Mouse (Mus musculus) midbrain, embryonic 16.5 days (tissue): ENCODE data around the gene Tmem63c. TPM values are rescaled to one million over a fixed set of nuclear protein-coding genes. Genes with fewer than 3 reads are reported as not detected.
A peak's percentile ranks its signal among the peaks of the same experiment; 100 is the strongest.

Experiments used
- ATAC-seq: fragments of 200-750 bp; cut with Nextera tagmentation; 2 replicates; pipeline ENCODE4 v1.8.0; 2017; ENCODE audit warnings: moderate TSS enrichment
- H3K27ac ChIP-seq: fragments of 300-500 bp; sonication (generic); 2 replicates; pipeline ENCODE4 v1.5.1; 2014; ENCODE audit warnings: mild to moderate bottlenecking, low read length, mixed read lengths
- H3K27me3 ChIP-seq: fragments of 300-500 bp; sonication (generic); 2 replicates; pipeline ENCODE4 v1.6.1; 2014; ENCODE audit warnings: low read depth, low read length, mixed read lengths; ENCODE audit not compliant: control insufficient read depth, insufficient read depth
- H3K36me3 ChIP-seq: fragments of 300-500 bp; sonication (generic); 2 replicates; pipeline ENCODE4 v1.6.1; 2014; ENCODE audit warnings: mild to moderate bottlenecking, low read length, moderate library complexity, mixed read lengths; ENCODE audit not compliant: control insufficient read depth, insufficient read depth
- H3K4me1 ChIP-seq: fragments of 300-500 bp; sonication (generic); 2 replicates; pipeline ENCODE4 v1.6.1; 2014; ENCODE audit warnings: mild to moderate bottlenecking, low read length, mixed read lengths; ENCODE audit not compliant: control insufficient read depth, insufficient read depth
- H3K4me2 ChIP-seq: fragments of 300-500 bp; sonication (generic); 2 replicates; pipeline ENCODE4 v1.6.1; 2014; ENCODE audit warnings: mild to moderate bottlenecking, low read length, mixed read lengths
- H3K4me3 ChIP-seq: fragments of 300-500 bp; sonication (generic); 2 replicates; pipeline ENCODE4 v1.5.1; 2014; ENCODE audit warnings: low read depth, mild to moderate bottlenecking, low read length, moderate library complexity, mixed read lengths
- H3K9ac ChIP-seq: fragments of 300-500 bp; sonication (generic); 2 replicates; pipeline ENCODE4 v1.6.1; 2014; ENCODE audit warnings: low read depth, low read length, mixed read lengths
- H3K9me3 ChIP-seq: fragments of 300-500 bp; sonication (generic); replicated peaks from 2 replicates; pipeline ENCODE4 v1.6.1; 2014; ENCODE audit warnings: mild to moderate bottlenecking, low read length, mixed read lengths; ENCODE audit not compliant: control insufficient read depth, poor library complexity, severe bottlenecking
- WGBS: fragments of 180-500 bp; shearing (Covaris S2); extraction: QIAGEN DNeasy Blood & Tissue Kit; methylation state at CpG from one replicate; pipeline ENCODE4 v1.1.7; 2014; 5-methylcytosine and 5-hydroxymethylcytosine counted together
- polyA plus RNA-seq: library from polyadenylated mRNA; unstranded; fragments of >200 nt; fragmentation: Nextera tagmentation; extraction: Ambion mirVana; gene quantifications from 2 replicates; pipeline ENCODE4 v1.2.1, GENCODE M21; 2015

Tmem63c gene
- polyA plus RNA-seq, 1 experiment from 2014 or later, result 13.7 TPM

GRCm38 (mm10) chr12:86994776-86995175 lies 26.4 kb upstream of the Tmem63c start:
- no peak overlapping the region for H3K4me3 ChIP-seq
- H3K36me3 ChIP-seq, result no peaks in the 10 kb centered on the region
- no peak for ATAC-seq
- H3K9me3 ChIP-seq, result no peaks in the 10 kb centered on the region
- H3K9ac ChIP-seq, result no peak overlapping the region
- no peak overlapping the region for H3K27ac ChIP-seq
- H3K27me3 ChIP-seq, result no peaks in the 10 kb centered on the region
- peaks cover 14% of the 10 kb centered on the region for H3K4me1 ChIP-seq
- 34% methylated on average over 3 of the region's 3 CpGs for WGBS
- H3K4me2 ChIP-seq, result no peak overlapping the region

GRCm38 (mm10) chr12:86995931-86996330 lies 25.2 kb upstream of the Tmem63c start:
- Histone ChIP-seq H3K27me3 (no peaks in the 10 kb centered on the region), H3K9ac (no peak overlapping the region), H3K4me3 (no peak overlapping the region), H3K36me3 (no peaks in the 10 kb centered on the region), H3K4me2 (no peak overlapping the region), H3K4me1 (peaks cover 20% of the 10 kb centered on the region), H3K9me3 (no peaks in the 10 kb centered on the region), H3K27ac (no peak overlapping the region)
- WGBS, result 76% methylated on average over 6 of the region's 6 CpGs
- no peak for ATAC-seq

GRCm38 (mm10) chr12:86998699-86999098 lies 22.4 kb upstream of the Tmem63c start:
- Histone ChIP-seq H3K27me3 (no peaks in the 10 kb centered on the region), H3K36me3 (no peaks in the 10 kb centered on the region), H3K4me3 (no peak overlapping the region), H3K4me2 (no peak overlapping the region), H3K4me1 (peaks cover 9% of the 10 kb centered on the region), H3K27ac (no peak overlapping the region), H3K9ac (no peak overlapping the region), H3K9me3 (no peaks in the 10 kb centered on the region)
- WGBS, result 92% methylated on average over 4 of the region's 4 CpGs
- ATAC-seq, result no peak

- H3K36me3 ChIP-seq, result no peaks in the 10 kb centered on the region
- H3K4me2 ChIP-seq, result no peak overlapping the region
- H3K4me1 ChIP-seq, result peaks cover 9% of the 10 kb centered on the region
- H3K9me3 ChIP-seq, result no peaks in the 10 kb centered on the region
- no peak overlapping the region for H3K27ac ChIP-seq
- 73% methylated on average over 10 of the region's 10 CpGs for WGBS
- no peak for ATAC-seq
- no peak overlapping the region for H3K4me3 ChIP-seq
- no peak overlapping the region for H3K9ac ChIP-seq
- H3K27me3 ChIP-seq, result no peaks in the 10 kb centered on the region
Observed at GRCm38 (mm10) chr12:86999283-86999820, 21.8 kb upstream of the Tmem63c start.

- no peaks in the 10 kb centered on the region for H3K27me3 ChIP-seq
- H3K4me3 ChIP-seq, result no peak overlapping the region
- no peak for ATAC-seq
- peaks cover 15% of the 10 kb centered on the region for H3K4me1 ChIP-seq
- no peak overlapping the region for H3K27ac ChIP-seq
- no peak overlapping the region for H3K9ac ChIP-seq
- WGBS, result 64% methylated on average over 5 of the region's 5 CpGs
- H3K36me3 ChIP-seq, result no peaks in the 10 kb centered on the region
- H3K9me3 ChIP-seq, result no peaks in the 10 kb centered on the region
- H3K4me2 ChIP-seq, result no peak overlapping the region
Observed at GRCm38 (mm10) chr12:87000151-87000839, 20.8 kb upstream of the Tmem63c start.

GRCm38 (mm10) chr12:87000840-87001176 lies 20.3 kb upstream of the Tmem63c start:
- H3K4me2 ChIP-seq, result no peak overlapping the region
- H3K9ac ChIP-seq, result no peak overlapping the region
- H3K4me3 ChIP-seq, result no peak overlapping the region
- no peaks in the 10 kb centered on the region for H3K27me3 ChIP-seq
- 39% methylated on average over 6 of the region's 6 CpGs for WGBS
- peaks cover 15% of the 10 kb centered on the region for H3K4me1 ChIP-seq
- no peaks in the 10 kb centered on the region for H3K9me3 ChIP-seq
- peak; percentile 37; the same call in 1 of the 2 replicates for ATAC-seq
- H3K36me3 ChIP-seq, result no peaks in the 10 kb centered on the region
- no peak overlapping the region for H3K27ac ChIP-seq

- no peak for ATAC-seq
- no peaks in the 10 kb centered on the region for H3K9me3 ChIP-seq
- H3K27me3 ChIP-seq, result no peaks in the 10 kb centered on the region
- H3K9ac ChIP-seq, result no peak overlapping the region
- no peak overlapping the region for H3K4me3 ChIP-seq
- no peaks in the 10 kb centered on the region for H3K36me3 ChIP-seq
- no peak overlapping the region for H3K27ac ChIP-seq
- peaks cover 15% of the 10 kb centered on the region for H3K4me1 ChIP-seq
- H3K4me2 ChIP-seq, result no peak overlapping the region
- 52% methylated on average over 7 of the region's 7 CpGs for WGBS
Observed at GRCm38 (mm10) chr12:87002209-87002608, 18.9 kb upstream of the Tmem63c start.

GRCm38 (mm10) chr12:87002815-87003214 lies 18.3 kb upstream of the Tmem63c start:
- peaks cover 15% of the 10 kb centered on the region for H3K4me1 ChIP-seq
- no peaks in the 10 kb centered on the region for H3K36me3 ChIP-seq
- no peak overlapping the region for H3K9ac ChIP-seq
- H3K4me3 ChIP-seq, result no peak overlapping the region
- no peaks in the 10 kb centered on the region for H3K27me3 ChIP-seq
- 66% methylated on average over 7 of the region's 7 CpGs for WGBS
- no peaks in the 10 kb centered on the region for H3K9me3 ChIP-seq
- H3K27ac ChIP-seq, result no peak overlapping the region
- no peak for ATAC-seq
- no peak overlapping the region for H3K4me2 ChIP-seq

GRCm38 (mm10) chr12:87003606-87004005 lies 17.5 kb upstream of the Tmem63c start:
- Histone ChIP-seq H3K27ac (no peak overlapping the region), H3K9ac (no peak overlapping the region), H3K9me3 (no peaks in the 10 kb centered on the region), H3K27me3 (no peaks in the 10 kb centered on the region), H3K4me2 (no peak overlapping the region), H3K36me3 (no peaks in the 10 kb centered on the region), H3K4me3 (no peak overlapping the region), H3K4me1 (peaks cover 15% of the 10 kb centered on the region)
- no peak for ATAC-seq
- WGBS, result 62% methylated on average over 3 of the region's 3 CpGs
